Mouse (Mus musculus): ENCODE results near the gene A4gnt.
A peak's percentile ranks its signal among the peaks of the same experiment; 100 is the strongest.

The A4gnt gene

DNA sequence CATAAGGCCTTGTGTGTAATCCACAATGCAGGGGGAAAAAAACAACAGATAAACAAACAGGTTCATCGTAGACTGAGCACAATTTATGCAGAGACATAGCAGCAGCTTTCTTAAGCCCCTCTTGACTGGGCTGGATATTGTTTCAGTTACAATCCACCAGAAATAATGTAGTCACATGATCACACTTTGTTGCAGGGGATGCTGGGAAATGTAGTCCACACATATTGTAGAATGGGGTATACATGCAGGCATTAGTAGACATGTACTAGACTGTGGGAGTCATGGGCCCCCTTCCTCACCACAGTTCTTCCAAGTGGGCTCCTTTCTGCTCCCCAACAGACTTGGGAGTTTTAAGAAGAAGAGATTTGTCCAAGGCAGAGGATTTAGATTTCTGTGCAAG lies 24.5 kb downstream of the A4gnt start:
- peak; percentile 17 for DNase-seq (ENCODE audit: low spot score)

DNA sequence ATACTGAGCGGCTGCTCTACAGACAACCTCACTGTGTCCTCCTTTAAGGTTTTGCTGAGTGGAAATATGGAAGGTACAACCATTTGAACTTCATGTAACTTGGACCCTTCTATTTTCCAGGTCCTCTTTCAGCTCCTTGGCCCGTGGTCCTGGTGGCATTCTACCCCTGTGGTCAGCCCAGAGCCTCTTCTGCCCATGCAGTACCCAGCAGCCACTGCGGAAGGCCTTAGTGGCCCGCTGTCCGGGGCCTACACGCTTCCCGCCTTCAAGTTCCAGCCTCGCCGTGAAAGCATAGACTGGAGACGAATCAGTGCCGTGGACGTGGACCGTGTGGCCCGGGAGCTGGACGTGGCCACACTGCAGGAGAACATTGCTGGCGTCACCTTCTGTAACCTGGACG lies 24.9 kb downstream of the A4gnt start:
- DNase-seq (ENCODE audit: low spot score) = no peak

DNA sequence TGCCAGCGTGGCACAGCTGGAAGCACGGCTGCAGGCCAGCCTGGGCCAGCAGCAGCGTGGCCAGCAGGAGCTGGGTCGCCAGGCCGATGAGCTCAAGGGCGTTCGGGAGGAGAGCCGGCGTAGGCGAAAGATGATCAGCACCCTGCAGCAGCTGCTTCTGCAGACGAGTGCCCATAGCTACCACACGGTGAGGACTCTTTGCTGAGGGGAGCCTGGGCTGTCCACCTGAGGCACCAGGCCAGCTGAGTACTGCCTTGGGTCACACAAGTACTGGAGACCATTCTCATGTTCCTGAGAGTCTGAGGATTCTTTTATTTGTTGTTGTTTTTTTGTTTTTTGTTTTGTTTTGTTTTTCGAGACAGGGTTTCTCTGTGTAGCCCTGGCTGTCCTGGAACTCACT lies 25.4 kb downstream of the A4gnt start:
- DNase-seq (ENCODE audit: low spot score) = no peak

DNA sequence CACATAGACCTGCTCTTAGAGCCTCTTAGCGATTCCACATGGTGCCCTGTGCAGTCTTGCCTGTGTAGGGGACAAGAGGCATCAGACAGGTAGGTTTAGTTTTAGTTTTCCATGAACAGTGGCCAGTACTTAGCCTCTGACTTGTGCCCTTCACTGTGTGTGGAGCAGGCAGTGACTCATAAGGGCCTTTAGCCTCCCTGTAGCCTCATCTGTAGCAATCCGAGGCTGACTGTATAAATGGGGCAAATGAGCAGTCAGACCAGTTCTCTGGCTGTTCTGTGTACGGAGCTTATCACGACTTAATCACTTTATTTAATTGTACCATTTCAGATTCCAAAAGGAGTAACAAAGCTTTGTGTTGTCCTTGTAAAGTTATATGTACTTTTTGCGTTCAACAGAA lies 27.7 kb downstream of the A4gnt start:
- no peak for DNase-seq (ENCODE audit: low spot score)

DNA sequence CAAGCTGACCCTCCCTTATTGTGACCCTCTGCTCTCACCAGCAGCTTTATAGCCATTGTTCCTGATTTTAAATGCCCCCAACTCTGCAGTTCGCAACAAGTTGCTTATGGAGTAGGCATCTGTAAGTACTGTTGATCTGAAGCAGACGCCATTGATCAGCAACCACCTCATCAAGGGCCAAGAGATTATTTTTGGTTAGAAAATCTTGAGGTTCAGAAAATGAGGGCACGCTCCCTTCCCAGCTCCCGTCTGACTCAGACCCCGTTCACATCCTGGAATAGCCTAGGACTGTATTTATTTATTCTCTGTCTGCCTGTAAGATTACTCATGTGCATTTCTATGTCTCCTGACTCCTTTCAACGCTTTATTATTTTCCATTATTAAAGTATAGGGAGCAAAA lies 33.1 kb downstream of the A4gnt start:
- no peak for DNase-seq (ENCODE audit: low spot score)

- no peak for DNase-seq (ENCODE audit: low spot score)
Measured at GRCm38 (mm10) chr9:99646102-99646501, 33.8 kb downstream of the A4gnt start.

GRCm38 (mm10) chr9:99660756-99661155 lies 48.5 kb downstream of the A4gnt start:
- DNase-seq (ENCODE audit: low spot score) = no peak

GRCm38 (mm10) chr9:99661606-99662166 lies 49.4 kb downstream of the A4gnt start:
- DNase-seq (ENCODE audit: low spot score) = no peak

DNA sequence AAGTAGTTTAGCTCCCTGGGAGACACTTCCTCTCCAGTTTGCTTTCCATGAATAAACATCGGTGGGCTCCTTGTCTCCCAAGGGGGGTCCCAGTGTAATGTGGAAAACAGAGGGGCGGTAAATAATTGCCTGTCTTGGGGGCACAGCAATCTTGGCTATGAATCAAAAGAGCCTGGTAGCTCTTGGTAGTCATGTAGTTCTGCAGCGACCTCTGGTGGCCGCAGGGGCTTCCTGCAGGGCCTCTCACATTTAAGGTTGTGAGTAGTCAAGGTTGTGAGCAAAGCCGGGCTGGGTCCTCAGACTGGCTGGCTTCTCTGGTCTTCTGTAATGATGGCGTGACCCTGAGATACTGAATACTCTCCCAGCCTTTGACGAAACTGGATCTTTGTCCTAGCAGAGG lies 50.1 kb downstream of the A4gnt start:
- peak; percentile 90 for DNase-seq (ENCODE audit: low spot score)

GRCm38 (mm10) chr9:99662887-99663286 lies 50.6 kb downstream of the A4gnt start:
- DNase-seq (ENCODE audit: low spot score) = no peak

GRCm38 (mm10) chr9:99667596-99667995 lies 55.3 kb downstream of the A4gnt start:
- DNase-seq (ENCODE audit: low spot score) = no peak

DNA sequence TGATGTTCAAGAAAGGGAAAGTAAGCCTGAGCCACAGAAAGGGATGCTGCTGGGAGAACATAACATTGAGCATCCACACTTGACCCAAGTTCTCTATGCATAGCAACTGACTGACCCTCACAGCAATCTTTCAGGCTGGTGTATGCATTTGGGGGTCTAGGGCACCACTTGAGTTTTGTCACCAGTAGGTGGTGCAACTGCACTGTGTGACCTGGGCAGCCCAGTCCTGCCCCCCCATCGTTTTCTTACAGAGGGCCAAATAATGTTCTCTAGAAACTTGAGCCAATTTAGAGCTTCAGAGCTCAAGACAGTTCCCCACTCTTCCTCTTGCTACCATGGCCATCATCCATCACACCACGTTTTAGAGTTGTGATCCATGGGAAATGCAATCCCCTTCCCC lies 59.3 kb downstream of the A4gnt start:
- DNase-seq (ENCODE audit: low spot score) = peak; percentile 31
